Mouse (Mus musculus) macrophage (primary cell): Measurements from ENCODE around the gene Polh. TPM values are rescaled to one million over a fixed set of nuclear protein-coding genes. Genes with fewer than 3 reads are reported as not detected.

Source experiments
- H3K27ac ChIP-seq: fragments of 350-480 bp; formaldehyde crosslinking; 2 replicates; pipeline ENCODE4 v1.9.0; 2021
- H3K36me3 ChIP-seq: fragments of 350-480 bp; formaldehyde crosslinking; 2 replicates; pipeline ENCODE4 v1.9.0; 2021; ENCODE audit errors: inconsistent target
- H3K4me3 ChIP-seq: fragments of 350-480 bp; formaldehyde crosslinking; 2 replicates; pipeline ENCODE4 v1.9.0; 2021; ENCODE audit errors: inconsistent target
- H3K79me2 ChIP-seq: fragments of 350-480 bp; formaldehyde crosslinking; 2 replicates; pipeline ENCODE4 v1.9.0; 2021; ENCODE audit errors: inconsistent target
- WGBS: methylation state at CpG from one replicate; pipeline ENCODE4 v1.1.7; 2026; ENCODE audit warnings: inconsistent platforms; ENCODE audit not compliant: missing documents; 5-methylcytosine and 5-hydroxymethylcytosine counted together
- polyA plus RNA-seq: library from polyadenylated mRNA; stranded (reverse); fragments of 250-400 nt; gene quantifications from 3 replicates; pipeline ENCODE4 v1.2.4, GENCODE M21; 2018; ENCODE audit warnings: inconsistent platforms

The Polh gene
- polyA plus RNA-seq, 1 experiment from 2014 or later: 5.2 TPM

DNA sequence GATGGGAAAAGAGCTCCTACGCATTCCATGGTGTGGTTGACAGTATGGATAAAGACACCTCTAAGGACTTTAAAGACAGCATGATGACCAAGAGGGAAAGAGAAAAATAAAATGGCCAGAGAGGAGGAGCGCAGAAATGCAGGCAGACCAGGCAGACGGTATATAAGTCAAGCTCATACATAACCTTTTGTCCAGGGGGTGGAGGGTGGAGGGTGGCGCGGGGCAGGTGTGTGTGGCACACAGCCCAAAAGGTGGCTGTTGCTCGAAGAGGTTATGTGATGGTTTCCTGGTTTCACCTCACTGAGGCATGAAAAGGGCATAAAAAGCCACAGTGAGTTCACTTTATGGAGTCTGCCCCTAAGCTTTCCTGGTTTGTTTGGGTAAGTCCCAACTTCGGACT, 39.9 kb downstream of the Polh start:
- 58% methylated on average over 7 of the region's 7 CpGs for WGBS
- H3K79me2 ChIP-seq: peaks cover 36% of the 10 kb centered on the region
- peak overlapping the region; percentile 80 for H3K27ac ChIP-seq
- H3K36me3 ChIP-seq: peaks cover 33% of the 10 kb centered on the region
- H3K4me3 ChIP-seq: peak overlapping the region; percentile 98

DNA sequence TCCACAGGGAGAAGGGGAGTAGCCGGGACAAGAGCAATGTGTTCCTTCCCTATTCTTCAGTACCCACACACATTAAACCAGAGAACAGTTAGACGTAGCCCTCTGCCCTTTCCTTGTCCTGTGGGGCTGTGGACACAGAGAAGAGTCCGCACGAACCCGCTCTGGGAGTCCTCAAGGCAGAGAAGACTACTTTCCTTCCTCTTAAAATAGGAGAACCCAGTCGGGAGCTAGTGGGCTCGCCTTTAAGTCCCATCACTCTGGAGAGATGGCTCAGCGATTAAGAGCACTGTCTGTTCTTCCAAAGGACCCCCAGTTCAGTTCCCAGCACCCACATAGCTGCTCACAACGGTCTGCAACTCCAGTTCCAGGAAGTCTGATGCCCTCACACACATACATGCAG, 40.7 kb downstream of the Polh start:
- peaks cover 24% of the 10 kb centered on the region for H3K36me3 ChIP-seq
- H3K27ac ChIP-seq: peak overlapping the region; percentile 80
- H3K4me3 ChIP-seq: peak overlapping the region; percentile 98
- WGBS: 42% methylated on average over 9 of the region's 9 CpGs
- H3K79me2 ChIP-seq: peaks cover 36% of the 10 kb centered on the region

DNA sequence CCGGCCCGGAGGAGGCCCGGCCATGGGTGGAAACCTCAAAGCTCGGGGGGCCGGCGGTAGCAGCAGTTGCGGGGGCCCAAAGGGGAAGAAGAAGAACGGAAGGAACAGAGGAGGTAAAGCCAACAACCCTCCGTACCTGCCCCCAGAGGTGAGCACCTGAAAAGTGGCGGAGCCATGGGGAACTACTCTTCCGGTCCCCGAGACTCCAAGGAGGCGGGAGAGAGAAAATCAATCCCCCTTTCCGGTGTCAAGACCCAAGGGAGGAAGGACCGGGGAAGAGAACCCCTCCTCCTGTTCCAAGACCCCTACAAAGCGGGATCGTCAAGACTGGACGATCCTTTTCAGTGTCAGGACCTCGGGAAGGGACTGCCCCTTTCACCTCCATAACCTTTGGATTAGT, 41.3 kb downstream of the Polh start:
- Histone ChIP-seq H3K4me3 (peak overlapping the region; percentile 98), H3K79me2 (peaks cover 36% of the 10 kb centered on the region), H3K36me3 (peaks cover 19% of the 10 kb centered on the region), H3K27ac (peak overlapping the region; percentile 80)
- under 1% methylated on average over 17 of the region's 19 CpGs for WGBS

DNA sequence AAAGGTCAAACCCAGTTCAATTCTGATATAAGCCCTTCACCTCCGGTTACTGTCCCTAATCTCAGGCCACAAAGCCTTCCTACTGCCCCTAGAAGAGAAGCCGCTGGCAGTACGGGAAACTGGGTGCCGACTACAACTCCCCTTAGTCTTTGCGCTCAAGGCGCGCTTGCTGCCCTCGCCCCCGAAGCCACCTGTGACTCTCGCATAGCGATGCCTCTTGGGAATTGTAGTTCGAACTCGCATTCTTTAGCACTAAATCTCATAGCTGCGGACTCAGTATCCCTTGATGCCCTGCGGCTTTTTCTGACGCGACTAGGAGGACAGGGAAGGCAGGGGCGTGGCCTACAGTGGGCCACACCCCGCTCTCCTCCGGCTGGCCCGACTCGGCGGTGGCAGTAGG, 41.8 kb downstream of the Polh start, which contains the start of gene Gtpbp2:
TSS of gene Gtpbp2 (plus strand) at position 347 of the 400 bp plus-strand sequence.
- peaks cover 14% of the 10 kb centered on the region; the same call in 1 of the 2 replicates for H3K36me3 ChIP-seq
- H3K27ac ChIP-seq: peak within 1 kb of the TSS; percentile 80
- peaks cover 36% of the 10 kb centered on the region for H3K79me2 ChIP-seq
- H3K4me3 ChIP-seq: peak within 1 kb of the TSS; percentile 98
- WGBS: under 1% methylated on average over 23 of the region's 23 CpGs

DNA sequence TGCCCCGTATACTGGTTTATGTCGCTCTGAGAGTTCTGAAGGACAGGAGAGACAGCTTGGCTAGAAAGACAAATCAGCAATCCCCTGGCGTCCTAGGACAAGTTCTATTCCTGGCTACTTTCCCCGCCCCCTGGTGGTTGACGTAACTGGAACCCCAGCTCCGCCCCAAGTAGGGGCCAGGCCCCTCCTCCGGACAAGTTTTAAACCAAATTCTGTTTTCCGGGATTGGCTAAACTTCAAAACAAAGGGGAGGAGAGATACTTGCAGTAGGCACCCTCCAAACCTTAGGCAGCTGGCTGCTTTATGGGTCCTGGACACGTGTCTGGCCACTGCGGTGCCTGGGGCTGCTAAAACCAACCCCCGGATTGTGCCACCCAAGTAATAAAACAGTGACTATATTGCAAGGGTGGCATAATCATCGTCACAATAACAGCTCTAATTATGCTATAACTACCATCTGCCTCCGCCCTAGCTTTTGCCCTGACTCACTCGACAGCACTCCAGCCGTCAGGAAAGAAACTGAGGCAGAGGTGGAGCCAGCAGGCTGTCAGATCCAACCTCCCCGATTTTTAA, 42.3 kb downstream of the Polh start:
- Histone ChIP-seq H3K27ac (peak overlapping the region; percentile 68), H3K79me2 (peaks cover 36% of the 10 kb centered on the region), H3K4me3 (peak overlapping the region; percentile 51), H3K36me3 (peaks cover 9% of the 10 kb centered on the region; the same call in 1 of the 2 replicates)
- WGBS: under 1% methylated on average over 16 of the region's 16 CpGs

DNA sequence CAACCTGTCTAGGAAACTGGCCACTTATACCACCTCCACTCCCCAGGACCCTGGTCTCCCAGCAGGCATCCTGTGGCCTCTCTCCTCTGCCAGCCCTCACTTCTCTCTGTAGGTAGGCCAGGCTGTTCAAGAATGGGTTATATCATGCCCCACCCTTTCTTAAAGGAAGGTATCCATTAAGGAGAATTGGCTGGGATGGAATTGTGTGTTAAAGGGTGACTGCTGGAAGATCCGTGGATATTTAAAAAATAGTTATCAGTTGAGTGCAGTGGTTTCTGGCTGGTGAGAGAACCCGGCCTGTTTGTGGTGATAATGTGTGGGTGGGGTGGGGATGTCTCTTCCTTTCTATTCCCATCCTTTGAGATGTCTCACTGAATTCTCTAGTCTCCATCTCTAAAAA, 43.2 kb downstream of the Polh start:
- Histone ChIP-seq H3K27ac (no peak overlapping the region), H3K4me3 (no peak overlapping the region), H3K79me2 (peaks cover 30% of the 10 kb centered on the region), H3K36me3 (no peaks in the 10 kb centered on the region; the same call in 1 of the 2 replicates)
- WGBS: 86% methylated on average over 2 of the region's 2 CpGs

DNA sequence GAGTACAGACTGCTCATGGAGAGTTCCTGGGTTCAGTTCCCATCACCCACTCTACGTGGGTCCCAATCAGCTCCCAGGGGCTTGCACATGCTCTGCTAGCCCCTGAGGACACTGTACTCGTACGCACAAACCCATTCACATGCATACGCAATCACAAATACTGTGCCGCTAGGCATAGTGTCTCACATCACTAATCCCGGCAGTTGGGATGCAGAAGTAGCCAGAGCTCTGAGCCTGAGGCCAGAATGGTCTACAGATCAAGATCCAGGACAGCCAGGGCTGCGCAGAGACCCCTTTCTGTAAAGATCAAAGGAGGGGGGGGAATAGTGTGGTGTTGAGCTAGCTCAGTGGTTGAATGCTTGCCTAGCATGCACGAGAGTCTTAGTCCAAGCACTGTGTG, 45.3 kb downstream of the Polh start:
- H3K4me3 ChIP-seq: no peak overlapping the region
- no peaks in the 10 kb centered on the region for H3K36me3 ChIP-seq
- WGBS: 94% methylated on average over 8 of the region's 8 CpGs
- no peak overlapping the region for H3K27ac ChIP-seq
- H3K79me2 ChIP-seq: peaks cover 24% of the 10 kb centered on the region

DNA sequence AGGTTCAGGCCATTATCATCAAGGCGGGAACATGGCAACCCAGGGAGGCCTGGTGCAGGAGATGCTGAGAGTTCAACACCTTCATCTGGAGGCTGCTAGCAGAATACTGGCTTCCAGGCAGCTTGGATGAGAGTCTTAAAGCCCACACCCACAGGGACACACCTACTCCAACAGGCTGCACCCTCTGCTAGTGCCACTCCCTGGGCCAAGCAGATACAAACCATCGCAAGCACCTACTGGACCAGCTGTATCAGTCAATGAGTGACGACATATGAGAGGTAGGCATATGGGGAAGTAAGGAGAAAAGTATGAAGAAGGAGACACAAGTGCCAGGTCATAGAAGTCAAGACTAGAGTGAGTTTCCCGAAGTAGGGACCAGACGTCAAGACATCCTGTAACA, 45.8 kb downstream of the Polh start:
- Histone ChIP-seq H3K79me2 (peaks cover 24% of the 10 kb centered on the region), H3K36me3 (0 out of 2 replicates have a peak, but pooled peaks cover under 1% of the 10 kb centered on the region), H3K27ac (no peak overlapping the region), H3K4me3 (no peak overlapping the region)
- WGBS: 76% methylated on average over 5 of the region's 5 CpGs

DNA sequence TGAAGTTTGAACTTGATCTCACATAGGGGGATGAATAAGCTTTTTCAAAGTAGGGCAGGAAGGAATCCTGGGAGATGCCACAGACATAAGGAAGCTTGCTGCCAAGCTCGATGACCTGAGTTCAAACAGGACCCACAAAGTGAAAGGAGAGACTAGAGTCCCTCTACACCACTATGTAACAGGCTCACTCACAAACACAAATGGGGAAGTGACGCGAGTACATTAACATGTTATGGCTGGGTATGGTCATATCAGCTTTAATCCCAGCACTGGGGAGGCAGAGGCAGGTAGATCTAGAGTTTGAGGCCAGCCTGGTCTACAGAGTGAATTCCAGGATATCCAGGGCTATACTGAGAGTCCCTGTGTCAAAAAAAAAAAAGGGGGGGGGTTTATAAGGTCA, 48.1 kb downstream of the Polh start:
- Histone ChIP-seq H3K79me2 (peaks cover 29% of the 10 kb centered on the region), H3K27ac (no peak overlapping the region), H3K36me3 (0 out of 2 replicates have a peak, but pooled peaks cover 10% of the 10 kb centered on the region), H3K4me3 (no peak overlapping the region)
- WGBS: 27% methylated on average over 3 of the region's 3 CpGs

DNA sequence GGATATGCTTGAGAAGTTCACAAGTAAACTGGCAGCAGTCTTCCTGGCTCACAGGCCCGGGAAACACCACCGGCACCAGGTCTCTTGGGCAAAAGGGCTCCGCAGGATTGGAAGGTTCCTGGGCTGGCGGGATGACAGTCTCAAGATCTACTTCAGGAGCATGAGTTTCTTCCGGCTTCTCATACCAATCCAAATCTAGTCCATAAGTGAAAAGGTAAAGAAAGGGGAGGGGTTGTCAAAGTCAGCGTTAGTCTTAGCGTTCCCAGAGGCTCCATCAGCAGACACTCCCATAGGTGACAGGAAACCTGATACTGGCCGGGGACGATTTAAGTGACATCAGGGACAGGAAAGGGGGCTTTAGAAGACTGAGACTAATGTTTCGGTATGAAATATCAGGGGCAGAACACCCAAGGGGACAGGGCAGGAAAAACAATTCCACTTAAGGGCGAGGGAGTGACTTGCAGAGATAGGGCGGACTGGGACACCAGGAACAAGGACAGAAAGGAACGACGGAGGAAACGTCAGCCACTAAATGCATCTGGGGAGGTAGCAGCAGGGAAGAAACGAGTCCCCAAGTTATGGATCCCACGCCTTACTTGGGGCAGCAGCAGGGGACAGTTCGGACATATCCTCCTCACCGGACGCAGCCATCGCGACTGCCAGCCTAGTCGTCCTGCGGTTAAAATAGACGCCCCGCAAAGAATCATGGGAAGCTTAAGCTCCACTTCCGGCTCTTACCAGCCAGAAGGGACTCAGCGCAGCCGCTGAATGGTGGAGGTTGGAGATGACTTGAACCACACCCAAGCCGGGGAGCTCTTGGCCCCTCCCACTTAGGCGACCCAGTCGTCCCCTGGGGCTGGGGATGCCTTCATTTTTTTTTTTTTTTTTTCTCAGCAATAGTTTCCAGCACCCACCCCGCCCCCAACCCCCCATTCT, 49.3 kb downstream of the Polh start, which contains the start of gene Mad2l1bp:
TSS of gene Mad2l1bp (minus strand) at position 707 of the 936 bp plus-strand sequence.
- H3K4me3 ChIP-seq: peak within 1 kb of the TSS; percentile 99
- 3% methylated on average over 33 of the region's 33 CpGs for WGBS
- peak within 1 kb of the TSS; percentile 78 for H3K27ac ChIP-seq
- peaks cover 22% of the 10 kb centered on the region; the same call in 1 of the 2 replicates for H3K36me3 ChIP-seq
- peaks cover 40% of the 10 kb centered on the region for H3K79me2 ChIP-seq

DNA sequence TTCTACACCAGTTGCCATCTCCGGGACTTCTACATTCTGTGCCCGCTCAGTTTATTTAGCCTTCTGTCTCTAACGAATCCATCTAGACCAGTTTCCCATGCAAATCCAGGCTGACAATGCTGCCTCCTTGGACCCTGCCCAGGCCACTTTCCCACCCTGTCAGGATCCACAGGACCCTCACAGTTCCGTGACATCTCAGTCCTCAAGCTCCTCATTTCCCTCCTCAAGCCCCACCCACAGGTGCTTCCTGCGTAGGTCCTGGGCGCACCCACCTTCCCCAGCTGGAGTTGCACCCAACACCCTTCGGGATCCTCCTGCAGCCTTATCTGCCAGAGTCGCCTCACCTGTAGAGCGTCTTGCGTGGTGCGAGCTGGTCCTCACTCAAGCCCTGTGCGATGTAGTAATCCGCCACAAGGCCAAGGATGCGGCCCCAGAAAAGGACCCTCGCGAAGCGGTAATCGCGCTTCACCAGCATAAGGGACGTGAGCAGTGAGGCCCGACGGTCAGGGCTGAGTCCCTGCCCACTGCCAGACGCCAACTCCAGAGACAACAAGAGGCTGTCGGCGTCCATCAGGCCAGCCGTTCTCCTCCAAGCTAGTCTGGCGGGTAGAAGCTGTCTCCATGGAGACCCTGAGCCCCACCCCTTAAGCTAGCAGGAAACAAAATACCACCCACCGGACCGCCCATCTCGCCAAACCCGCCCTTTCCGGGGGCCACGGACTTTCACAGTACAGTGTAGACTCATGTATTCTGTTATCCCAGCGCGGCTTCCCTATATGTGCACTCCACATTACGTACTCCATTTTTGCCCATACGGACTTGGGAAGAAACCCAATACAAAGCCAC, 58.6 kb downstream of the Polh start, which contains the start of gene Rsph9:
TSS of gene Rsph9 (minus strand) at position 639 of the 846 bp plus-strand sequence.
- peak within 1 kb of the TSS; percentile 21; the same call in 1 of the 2 replicates for H3K4me3 ChIP-seq
- 17% methylated on average over 37 of the region's 37 CpGs for WGBS
- H3K27ac ChIP-seq: peak within 1 kb of the TSS; percentile 31; the same call in 1 of the 2 replicates
- peaks cover 23% of the 10 kb centered on the region for H3K36me3 ChIP-seq
- peaks cover 11% of the 10 kb centered on the region; the same call in 1 of the 2 replicates for H3K79me2 ChIP-seq

DNA sequence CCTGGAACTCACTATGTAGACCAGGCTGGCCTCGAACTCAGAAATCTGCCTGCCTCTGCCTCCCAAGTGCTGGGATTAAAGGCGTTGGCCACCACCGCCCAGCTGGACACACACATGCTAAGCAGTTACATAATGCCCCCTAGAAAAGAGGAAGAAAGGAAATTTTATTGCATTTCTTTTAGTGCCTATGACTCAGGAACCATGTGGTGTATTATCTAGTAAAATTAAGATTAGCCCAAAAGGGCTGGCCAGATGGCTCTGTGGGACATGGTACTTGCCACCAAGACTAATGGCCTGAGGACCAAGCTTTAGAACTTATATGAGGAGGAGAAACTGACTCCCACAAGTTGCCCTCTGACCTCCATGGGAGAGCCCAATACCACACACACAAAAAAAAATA, 62.6 kb downstream of the Polh start:
- no peaks in the 10 kb centered on the region for H3K36me3 ChIP-seq
- no peak overlapping the region for H3K4me3 ChIP-seq
- H3K79me2 ChIP-seq: no peaks in the 10 kb centered on the region
- H3K27ac ChIP-seq: peak overlapping the region; percentile 31
- 31% methylated on average over 3 of the region's 3 CpGs for WGBS

DNA sequence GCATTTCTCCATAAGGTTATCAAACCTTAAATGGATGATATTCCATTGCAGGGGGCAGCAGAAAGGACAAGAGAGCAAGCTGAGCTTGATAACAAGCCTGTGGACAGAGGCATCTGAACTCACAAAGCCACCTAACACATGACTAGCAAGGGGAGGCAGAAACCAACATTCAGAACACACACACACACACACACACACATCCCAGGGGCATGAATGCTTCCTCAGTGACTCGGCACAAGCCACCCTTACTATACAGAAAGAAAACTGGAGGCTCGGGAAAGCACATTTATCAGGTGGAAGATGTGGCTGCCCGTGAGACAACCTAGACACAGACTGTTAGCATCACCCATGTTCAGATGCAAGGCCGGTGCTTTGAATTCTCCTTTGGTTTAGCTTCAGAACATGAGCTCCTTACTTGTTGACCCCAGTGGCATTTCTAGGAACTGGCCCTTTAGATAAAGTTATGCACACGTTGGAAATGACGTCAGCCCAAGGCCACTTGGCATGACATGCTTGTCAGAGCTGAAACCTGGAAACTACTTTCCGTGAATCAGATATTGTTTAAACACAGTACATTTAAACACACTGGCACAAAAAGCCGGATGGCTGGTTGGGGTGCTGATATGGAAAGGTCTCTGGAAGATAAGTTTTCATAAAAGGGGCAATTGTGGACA, 63.7 kb downstream of the Polh start:
- Histone ChIP-seq H3K27ac (no peak overlapping the region), H3K4me3 (no peak overlapping the region), H3K79me2 (no peaks in the 10 kb centered on the region), H3K36me3 (no peaks in the 10 kb centered on the region)
- WGBS: 76% methylated on average over 8 of the region's 8 CpGs
